Mouse (Mus musculus): ENCODE measurements around the gene Ralgps1. TPM values are rescaled to one million over a fixed set of nuclear protein-coding genes. Genes with fewer than 3 reads are reported as not detected.
"Not testable (repeated sequence)": the region's sequence is repeated elsewhere in the genome, so short reads cannot be mapped to it uniquely, and the experiment has no call there.

The Ralgps1 gene
- polyA plus RNA-seq, 2 experiments from 2014 or later: 5.8 to 8.9 TPM

DNA sequence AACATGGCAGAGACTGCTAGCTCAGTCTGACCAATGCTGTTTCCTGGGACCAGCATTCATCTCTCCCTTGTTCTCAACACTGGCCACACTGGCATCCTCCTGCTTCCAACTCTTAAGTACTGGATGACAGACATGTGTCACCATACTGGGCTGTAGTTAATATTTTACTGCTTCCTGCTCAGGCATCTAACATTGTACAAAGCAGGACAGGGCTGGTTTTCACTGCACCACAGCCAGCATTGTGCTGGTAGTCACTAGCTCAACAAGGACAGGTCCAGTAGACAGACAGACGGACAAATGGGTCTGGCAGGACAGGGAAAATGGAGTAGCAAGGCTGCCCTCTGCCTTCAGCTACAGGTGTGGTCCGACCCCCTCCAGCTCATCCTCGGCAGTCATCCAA, 10.7 kb downstream of the Ralgps1 start:
- no peak for ATAC-seq

DNA sequence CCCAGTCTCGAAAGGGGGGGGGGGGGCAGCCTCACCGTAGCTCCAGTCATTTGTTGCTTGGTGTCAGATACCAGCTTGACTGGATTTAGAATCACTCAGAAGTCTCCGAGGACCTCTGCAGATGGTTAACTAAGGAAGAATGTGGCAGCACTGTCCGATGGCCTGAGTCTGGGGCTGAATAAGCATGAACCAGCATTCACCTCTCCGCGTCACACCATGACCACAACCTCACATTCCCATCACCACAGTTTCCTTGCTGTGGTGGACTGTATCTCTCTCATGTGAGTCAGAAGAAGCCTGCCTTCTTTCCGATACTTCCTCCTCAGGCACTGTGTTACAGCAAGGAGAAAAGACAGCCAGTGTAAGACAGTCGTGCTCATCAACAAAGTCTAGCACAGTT, 12.1 kb downstream of the Ralgps1 start:
- ATAC-seq: no peak

GRCm38 (mm10) chr2:33357250-33357838, 13.9 kb downstream of the Ralgps1 start:
- ATAC-seq: no peak

DNA sequence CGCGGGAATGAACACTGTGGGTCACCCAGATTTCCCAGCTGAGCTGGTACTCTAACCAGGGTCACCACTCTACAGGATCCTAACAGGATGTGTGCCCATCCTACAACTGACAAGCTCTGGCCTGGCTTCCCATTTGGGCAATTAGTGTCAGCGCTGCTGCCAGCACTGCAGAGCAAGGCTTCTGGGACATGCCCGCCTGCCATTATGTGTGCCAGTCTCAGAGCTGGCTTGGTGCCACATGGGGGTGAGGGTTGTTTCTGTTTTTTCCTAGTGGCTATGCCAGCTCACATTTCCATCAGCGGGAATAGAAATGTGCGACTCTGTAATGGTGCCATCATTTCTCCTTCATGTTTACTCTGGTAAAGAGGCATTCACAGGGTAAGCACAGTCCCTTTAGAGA, 15.7 kb downstream of the Ralgps1 start:
- no peak for ATAC-seq

DNA sequence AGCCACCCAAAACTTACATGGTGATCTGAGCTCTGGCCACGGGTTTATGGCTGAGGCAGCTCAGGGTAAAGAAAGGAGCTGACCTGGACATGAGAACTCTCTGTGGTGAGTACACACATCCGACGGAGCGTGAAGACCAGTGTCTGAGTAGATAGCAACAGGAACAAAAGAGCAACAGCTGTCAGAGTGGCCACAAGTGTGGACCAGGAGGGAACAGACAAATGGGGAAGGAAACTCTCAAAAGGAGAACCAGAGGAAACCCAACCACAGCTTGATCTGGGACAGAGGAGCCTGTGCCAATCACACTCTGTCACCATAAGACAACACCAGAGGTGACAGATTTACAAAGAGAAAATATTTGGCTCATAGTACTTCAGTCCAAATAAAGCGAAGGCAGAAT, 17.9 kb downstream of the Ralgps1 start:
- ATAC-seq: no peak

DNA sequence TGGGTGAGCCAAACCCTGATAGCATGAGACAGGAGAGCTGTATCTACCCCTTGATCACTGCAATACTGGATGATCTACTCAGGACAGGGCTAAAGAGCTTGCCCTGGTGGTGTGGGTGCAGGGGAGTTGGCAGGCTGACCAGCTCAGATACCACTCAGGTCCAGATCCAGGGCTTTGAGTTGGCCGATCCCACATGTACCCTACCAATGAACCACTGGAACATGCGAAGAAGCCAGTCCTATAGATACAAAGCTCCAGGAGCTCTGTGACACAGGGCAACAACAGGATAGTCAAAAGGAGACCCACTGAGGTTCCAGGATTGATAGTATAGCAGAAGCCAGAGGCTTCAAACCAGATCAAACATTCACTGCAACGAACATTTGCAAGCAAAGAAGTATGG, 19.8 kb downstream of the Ralgps1 start:
- no peak for ATAC-seq

DNA sequence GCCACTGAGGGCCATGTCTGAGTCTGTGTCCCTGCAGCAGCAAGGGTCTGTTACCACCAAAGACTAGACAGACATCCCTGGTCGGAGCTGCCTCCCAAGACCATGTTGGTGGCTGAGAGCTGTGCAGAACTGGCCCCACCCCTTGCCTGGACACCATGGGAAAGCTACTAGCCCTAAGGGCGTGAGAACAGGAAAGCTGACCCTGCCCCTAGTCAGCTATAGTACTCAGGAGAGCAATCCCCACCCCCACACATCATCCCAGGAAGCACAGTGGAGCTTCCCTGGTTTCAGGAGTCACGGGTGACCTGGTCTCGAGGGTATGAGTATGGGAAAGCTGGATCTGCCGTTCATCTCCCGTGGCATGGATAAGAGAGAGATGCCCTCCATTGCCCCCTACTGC, 20.4 kb downstream of the Ralgps1 start:
- no peak for ATAC-seq

- ATAC-seq: no peak
Observed at GRCm38 (mm10) chr2:33349581-33349980, 21.7 kb downstream of the Ralgps1 start.

DNA sequence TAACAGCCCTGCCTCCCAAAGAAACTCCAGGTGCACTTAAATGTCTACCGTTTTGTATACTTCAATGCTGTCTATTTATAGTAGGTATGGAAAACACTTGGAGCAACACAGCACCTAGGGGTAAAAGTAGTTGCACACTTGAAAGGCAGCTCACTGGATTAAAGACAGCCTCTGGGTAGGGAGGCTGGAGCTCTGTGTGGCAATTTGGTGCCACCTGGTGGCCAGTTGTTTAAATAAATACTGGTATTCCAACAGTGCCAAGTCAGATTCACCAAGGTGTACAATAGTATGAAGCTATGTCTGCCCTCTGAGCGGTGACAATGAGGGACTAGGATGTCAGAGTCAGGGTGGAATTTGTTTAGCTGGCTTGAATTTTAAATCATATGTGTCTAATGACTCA, 22.2 kb downstream of the Ralgps1 start:
- no peak for ATAC-seq

GRCm38 (mm10) chr2:33348260-33348659, 23.0 kb downstream of the Ralgps1 start:
- no peak for ATAC-seq

- ATAC-seq: no peak
Observed at GRCm38 (mm10) chr2:33347607-33348006, 23.7 kb downstream of the Ralgps1 start.

DNA sequence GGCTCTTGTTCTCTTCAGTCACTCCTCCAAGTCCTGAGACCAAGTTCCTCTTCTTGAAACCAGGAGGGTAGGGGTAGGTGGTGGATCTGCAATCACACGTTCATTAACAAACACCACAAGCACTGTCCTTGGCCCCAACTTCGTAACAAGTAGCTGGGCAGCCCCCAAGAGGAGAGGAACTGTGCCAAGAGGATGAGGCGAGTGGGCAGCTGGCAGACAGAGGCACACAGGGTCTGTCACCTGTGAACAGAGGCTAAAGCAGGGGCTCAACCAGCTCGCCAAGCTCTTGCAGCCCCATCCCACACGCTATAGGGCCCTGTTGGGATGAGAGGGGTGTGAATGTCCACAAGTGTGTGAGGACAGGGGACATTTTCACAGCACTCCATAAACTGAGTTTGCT, 24.5 kb downstream of the Ralgps1 start:
- no peak for ATAC-seq

- ATAC-seq: no peak
Observed at GRCm38 (mm10) chr2:33345956-33346355, 25.3 kb downstream of the Ralgps1 start.

- ATAC-seq: no peak
Observed at GRCm38 (mm10) chr2:33345475-33345874, 25.8 kb downstream of the Ralgps1 start.

DNA sequence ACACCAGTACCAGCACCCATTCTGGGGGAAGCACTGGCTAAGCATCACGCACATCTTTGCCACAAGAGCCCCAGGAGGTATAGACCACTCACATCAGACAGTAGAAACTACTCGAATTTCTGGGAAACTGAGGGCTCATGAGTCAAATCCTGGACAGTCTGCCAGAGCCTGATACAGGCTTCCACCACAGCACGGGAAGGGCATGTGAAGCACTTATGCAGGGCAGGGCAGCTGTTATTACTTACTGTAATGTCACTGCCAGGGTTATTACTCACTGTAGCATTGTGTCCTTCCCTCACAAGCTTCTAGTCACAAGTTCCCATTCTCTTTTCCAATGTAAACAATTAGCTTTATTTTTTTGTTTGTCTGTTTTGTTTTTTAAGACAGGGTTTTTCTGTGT, 27.9 kb downstream of the Ralgps1 start:
- no peak for ATAC-seq

GRCm38 (mm10) chr2:33342148-33342547, 29.1 kb downstream of the Ralgps1 start:
- no peak for ATAC-seq

- ATAC-seq: no peak
Observed at GRCm38 (mm10) chr2:33335789-33336188, 35.5 kb downstream of the Ralgps1 start.

- no peak for ATAC-seq
Observed at GRCm38 (mm10) chr2:33329622-33330021, 41.7 kb downstream of the Ralgps1 start.

GRCm38 (mm10) chr2:33328941-33329340, 42.3 kb downstream of the Ralgps1 start:
- ATAC-seq: no peak

GRCm38 (mm10) chr2:33325359-33325758, 45.9 kb downstream of the Ralgps1 start:
- ATAC-seq: no peak

DNA sequence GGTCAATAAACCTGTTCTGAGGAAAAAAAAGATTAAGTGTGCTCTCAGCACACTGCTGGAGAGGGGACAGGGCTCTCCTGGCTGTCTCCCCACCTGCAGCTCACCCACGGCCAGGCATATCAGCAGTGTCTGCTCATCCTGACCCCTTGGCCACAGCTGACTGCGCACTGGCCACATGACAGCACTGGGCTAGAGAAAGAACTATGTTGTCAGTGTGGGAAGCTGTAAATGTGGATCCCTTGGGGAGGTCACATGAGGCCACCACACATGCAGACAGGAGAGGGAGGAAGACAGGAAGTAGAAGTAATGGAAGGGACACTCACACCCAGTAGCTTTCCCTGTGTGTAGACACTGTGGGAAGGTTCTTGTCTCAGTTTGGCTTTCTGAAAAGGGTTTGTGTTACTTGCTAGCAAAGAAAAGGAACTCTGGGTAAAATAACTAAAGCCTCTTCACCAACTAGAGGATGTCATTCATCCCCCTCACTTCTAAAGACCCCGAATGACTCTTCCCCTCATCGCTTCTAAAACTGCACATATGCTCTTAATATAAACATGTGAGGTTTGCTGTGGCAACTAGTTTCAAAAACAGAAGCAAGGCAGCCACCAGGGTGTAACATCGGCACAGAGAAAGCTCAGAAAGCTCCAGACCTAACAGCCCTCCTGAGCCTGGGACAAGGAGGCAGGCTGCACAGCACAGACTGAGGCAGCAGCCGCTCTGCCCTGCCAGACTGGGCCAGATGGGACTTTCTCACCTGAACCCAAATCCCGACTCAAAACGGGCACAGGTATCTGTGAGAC, 47.3 kb downstream of the Ralgps1 start:
- no peak for ATAC-seq

DNA sequence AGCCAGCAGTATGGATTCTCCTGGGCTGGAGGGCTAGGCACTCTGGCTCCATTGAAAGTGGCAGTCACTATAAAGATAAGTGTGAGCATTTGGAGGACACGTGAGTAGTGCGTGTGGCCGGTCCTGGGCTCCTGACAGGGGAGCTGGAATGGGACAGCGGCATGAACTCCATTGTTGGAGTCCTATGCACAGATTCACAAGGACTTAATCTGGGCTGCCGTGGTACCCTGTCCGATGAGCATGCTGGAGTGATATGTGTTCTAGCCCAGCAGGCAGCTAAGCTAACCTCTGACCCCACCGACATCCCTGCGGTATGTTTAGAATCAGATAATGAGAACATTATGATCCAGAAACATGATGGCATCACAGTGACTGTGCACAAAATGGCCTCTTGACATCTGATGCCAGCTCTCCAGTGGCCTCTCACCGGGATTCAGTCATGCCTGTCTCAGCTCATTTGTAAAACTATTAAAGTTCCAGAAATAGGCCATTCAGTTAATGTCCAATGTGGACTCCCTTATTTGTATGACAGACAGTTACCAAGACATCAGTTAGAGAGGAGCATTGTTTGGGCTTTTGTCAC, 48.2 kb downstream of the Ralgps1 start:
- ATAC-seq: not testable (repeated sequence)

DNA sequence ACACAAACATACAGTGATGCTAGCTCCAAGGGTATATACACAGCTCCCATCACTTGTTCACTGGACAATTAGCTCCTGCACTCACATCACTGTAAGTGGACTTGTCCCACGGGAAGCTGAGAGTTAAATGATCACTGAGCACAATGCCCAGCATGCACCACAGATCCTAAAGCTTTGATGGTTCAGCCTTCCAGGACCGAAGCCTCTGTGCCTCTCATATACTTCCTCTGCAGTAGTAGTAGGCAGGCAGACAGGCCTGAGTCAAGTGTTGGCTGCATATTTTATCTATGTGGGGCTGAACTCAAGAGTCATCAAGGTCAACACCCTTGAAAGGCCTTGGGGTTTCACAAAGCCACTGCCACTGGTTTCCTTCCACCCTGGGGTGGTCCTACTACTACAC, 49.6 kb downstream of the Ralgps1 start:
- no peak for ATAC-seq

DNA sequence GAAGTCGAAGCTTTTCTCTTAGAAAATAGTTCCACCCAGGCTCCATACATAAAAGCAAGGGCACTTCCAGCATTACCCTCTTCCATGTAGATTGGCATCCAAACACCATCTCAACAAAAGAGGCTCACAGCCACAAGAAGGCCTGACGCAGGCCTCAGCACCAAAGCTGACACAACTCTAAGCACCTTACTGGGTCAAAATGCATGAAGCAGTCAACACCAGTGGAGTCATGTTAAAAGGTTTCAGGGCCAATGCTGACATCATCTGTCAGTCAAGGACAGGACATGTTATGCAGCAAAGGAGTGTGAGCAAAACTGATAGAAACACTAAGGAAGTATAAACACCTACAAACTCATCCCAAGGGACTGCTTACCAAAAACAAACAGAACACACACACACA, 50.3 kb downstream of the Ralgps1 start:
- no peak for ATAC-seq
